Mouse (Mus musculus) right cerebral cortex, postnatal 14 days (tissue): ENCODE results near the gene Faf1.

Experiments
- DNase-seq: peaks from one replicate; pipeline ENCODE4 v3.0.0; 2022

Faf1 gene

GRCm38 (mm10) chr4:109981083-109981870, 304.9 kb downstream of the Faf1 start:
- DNase-seq = no peak

GRCm38 (mm10) chr4:109981871-109982680, 305.7 kb downstream of the Faf1 start:
- DNase-seq = peak; percentile 10

GRCm38 (mm10) chr4:109982681-109983265, 306.4 kb downstream of the Faf1 start:
- no peak for DNase-seq

GRCm38 (mm10) chr4:109983281-109984001, 307.1 kb downstream of the Faf1 start:
- no peak for DNase-seq

GRCm38 (mm10) chr4:109984011-109984411, 307.6 kb downstream of the Faf1 start:
- DNase-seq = no peak

- DNase-seq = no peak
Measured at GRCm38 (mm10) chr4:109984496-109985423, 308.4 kb downstream of the Faf1 start.

GRCm38 (mm10) chr4:109985424-109986172, 309.2 kb downstream of the Faf1 start:
- no peak for DNase-seq

- DNase-seq = no peak
Measured at GRCm38 (mm10) chr4:109986301-109986700, 309.9 kb downstream of the Faf1 start.

GRCm38 (mm10) chr4:109986748-109987355, 310.5 kb downstream of the Faf1 start:
- DNase-seq = no peak

- DNase-seq = no peak
Measured at GRCm38 (mm10) chr4:109987560-109988362, 311.4 kb downstream of the Faf1 start.

GRCm38 (mm10) chr4:109988411-109988810, 312.0 kb downstream of the Faf1 start:
- DNase-seq = no peak

- DNase-seq = no peak
Measured at GRCm38 (mm10) chr4:109989213-109989612, 312.8 kb downstream of the Faf1 start.

- DNase-seq = no peak
Measured at GRCm38 (mm10) chr4:110006044-110006443, 329.7 kb downstream of the Faf1 start.
